Mouse (Mus musculus) heart, adult 18-20 months (tissue): ENCODE measurements around the gene Grk6. TPM values are rescaled to one million over a fixed set of nuclear protein-coding genes. Genes with fewer than 3 reads are reported as not detected.
A peak's percentile ranks its signal among the peaks of the same experiment; 100 is the strongest.

ENCODE experiments used
- DNase-seq, 2 experiments: peaks; one replicate each; pipeline ENCODE4 v3.0.0; 2021 to 2022; ENCODE audit warnings: mixed read lengths in 1 of 2
- total RNA-seq, 2 experiments: library from RNA; stranded (reverse); gene quantifications; 2 replicates each; pipeline ENCODE4 v1.2.3; 2021

Grk6 gene
- total RNA-seq, 2 experiments from 2014 or later, result 13.9 to 17.1 TPM

- DNase-seq, result no peak
These were observed 39.7 kb downstream of the Grk6 start for GRCm38 (mm10) chr13:55484520-55485088.

GRCm38 (mm10) chr13:55486029-55486794, 41.3 kb downstream of the Grk6 start:
- peak in 1 of 2 experiments; percentile 37 for DNase-seq

- peak in 1 of 2 experiments; percentile 50 for DNase-seq
These were observed 42.2 kb downstream of the Grk6 start for GRCm38 (mm10) chr13:55486916-55487577.

DNA sequence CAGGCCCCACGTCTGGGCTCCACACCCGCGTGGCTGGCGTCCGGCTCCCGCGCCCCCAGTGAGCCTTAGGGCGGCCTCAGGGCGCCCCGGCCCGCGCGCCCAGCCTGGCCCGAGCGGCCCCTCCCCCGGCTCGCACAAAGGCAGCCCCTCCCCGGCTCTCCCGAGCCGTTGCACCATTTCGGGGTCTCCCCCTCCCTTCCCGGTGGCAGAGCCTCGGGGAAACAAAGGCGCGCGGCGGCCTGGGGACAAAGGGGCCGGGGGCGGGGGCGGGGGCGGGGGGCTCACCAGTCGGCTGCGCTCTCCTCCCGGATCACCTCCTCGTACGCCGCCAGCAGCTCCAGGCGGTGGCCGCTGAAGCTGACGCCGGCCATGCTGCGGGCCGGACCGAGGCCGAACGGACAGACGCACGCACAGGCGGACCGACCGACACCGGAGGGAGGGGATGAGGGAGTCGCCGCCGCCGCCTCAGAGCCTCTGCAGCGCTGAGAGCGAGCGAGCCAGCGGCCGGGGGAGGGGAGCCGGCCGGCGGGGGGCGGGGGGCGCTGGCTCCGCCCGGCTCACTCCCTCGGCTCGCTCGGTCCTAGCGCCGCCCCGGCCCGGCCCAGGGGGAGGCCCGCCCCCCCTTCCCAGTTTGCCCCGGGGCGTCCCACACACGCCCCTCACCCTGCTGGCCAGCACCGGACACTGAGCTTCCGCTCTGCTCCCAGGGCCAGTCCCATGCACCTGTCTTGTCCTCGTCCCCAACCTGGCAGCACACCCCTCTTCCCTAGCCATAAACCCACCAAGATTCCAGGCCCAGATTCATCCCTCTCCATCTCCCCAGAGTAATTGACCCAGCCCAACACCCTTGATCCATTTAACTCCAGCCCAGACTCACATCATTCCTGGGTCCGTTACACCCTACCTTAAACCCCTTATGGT, 43.0 kb downstream of the Grk6 start, which contains the start of gene Dbn1:
Gene Dbn1, minus strand, starts transcription at position 534 of the 921 bp plus-strand sequence.
- DNase-seq, result peak in 1 of 2 experiments; percentile 55

- no peak for DNase-seq
These were observed 49.4 kb downstream of the Grk6 start for GRCm38 (mm10) chr13:55494257-55494656.

DNA sequence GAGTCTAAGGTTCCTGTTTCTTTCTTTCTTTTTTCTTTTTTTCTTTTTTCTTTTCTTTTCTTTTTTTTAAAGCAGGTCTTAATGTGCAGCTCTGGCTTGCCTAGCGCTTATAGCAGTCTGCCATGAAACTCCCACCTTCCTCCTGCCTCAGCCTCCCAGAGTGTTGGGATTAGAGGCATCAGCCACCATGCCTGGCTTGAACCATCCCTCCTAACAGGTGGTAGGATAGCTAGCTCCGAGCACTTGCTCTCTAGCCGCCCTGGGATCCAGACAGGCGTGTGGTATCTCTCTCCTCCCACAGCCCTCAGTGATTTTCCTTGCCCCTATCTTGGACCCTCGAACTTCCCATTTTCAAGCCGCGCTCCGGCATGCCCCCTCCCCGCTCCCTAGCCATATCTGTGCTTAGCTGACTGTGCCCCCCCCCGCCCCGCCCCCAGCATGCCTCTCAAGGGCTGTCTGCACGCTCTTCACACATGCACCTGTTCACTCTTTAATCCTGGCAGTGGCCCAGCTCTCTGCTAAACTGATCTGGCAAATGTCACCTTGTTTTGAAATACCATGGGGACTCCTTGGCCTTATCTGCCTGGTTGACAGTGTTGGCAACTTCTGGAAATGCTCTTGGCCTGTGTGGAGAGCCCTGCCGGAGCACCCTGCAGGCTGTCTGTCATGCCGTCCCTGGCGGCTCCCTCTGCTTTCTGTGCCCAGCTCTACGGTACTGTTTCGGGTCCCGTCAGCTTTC, 50.2 kb downstream of the Grk6 start:
- peak; percentile 74 to 84 for DNase-seq

- no peak for DNase-seq
These were observed 50.8 kb downstream of the Grk6 start for GRCm38 (mm10) chr13:55495702-55496101.

DNA sequence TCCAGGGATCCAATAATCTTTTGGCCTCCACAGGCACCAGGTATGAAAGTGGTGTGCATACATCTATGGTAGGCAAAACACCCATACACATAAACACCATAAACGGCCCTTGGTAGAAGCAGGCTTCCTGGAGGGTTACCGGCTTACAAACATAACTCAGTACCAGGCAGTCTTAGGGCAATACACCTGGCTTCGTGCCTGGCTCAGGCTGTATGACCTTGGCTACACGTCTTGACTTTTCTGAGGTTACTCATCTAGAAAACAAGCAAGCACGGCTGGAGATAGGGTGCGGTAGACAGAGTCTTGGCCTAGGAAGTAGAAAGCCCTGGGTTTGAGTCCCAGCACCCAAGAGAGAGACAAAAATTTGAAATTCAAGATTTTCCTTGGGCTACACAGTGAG, 51.8 kb downstream of the Grk6 start:
- DNase-seq, result no peak

GRCm38 (mm10) chr13:55498906-55499305, 54.0 kb downstream of the Grk6 start:
- no peak for DNase-seq

DNA sequence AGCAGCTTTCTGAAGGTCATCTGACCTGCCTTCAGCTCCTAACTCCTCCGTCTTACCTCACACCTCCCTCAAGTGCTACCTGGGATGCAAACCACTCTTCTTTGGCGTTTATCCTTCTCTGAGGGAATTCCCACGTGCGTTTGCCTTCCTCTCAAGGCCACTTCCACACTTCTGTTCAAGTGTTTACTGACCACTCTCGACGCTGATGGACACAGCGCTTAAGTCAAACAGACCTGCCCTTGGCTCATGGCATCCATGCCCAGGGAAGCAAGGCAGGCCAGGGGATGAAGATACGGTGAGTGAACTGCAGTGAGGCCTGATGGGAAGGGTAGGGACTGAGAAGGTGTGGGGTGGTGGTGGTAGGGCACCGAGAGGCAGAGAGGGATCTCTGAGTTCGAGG, 55.7 kb downstream of the Grk6 start:
- DNase-seq, result no peak

DNA sequence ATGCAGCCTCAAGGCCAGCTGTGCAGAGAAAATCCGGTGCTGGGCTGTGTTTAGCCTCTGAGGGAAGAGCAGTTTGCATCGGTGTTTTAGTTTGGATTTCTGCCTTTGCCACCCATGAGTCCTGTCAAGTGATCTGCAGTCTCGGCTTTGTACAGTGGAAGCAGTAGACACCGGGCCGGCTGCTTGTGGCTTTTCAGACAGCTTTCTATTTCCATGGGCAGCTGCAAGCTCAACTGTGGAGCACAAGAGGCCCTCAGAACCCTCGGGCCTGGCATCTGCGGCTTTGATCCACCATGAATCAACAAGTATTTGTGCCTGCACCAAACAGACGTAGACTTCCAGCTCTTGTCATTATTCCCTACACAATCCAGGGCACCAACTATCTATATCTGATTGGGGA, 57.5 kb downstream of the Grk6 start:
- no peak for DNase-seq

DNA sequence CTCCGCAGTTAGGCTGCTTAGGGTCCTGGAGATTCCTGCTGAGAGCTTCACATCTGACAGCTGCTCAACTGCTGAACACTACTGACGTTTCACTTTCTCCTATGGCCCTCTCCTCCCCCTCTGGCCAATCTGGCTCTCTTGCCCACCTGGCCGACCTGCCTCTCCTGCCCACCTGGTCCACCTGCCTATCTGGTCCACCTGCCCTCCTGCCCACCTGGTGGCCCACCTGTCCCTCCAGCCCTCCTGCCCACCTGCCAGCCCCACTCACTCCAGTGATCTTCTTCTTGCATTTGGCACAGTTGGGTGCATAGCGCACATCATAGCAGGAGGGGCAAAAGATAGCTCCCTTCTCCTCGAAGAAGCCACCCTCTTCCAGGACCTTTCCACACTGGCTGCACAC, 59.5 kb downstream of the Grk6 start:
- no peak for DNase-seq

DNA sequence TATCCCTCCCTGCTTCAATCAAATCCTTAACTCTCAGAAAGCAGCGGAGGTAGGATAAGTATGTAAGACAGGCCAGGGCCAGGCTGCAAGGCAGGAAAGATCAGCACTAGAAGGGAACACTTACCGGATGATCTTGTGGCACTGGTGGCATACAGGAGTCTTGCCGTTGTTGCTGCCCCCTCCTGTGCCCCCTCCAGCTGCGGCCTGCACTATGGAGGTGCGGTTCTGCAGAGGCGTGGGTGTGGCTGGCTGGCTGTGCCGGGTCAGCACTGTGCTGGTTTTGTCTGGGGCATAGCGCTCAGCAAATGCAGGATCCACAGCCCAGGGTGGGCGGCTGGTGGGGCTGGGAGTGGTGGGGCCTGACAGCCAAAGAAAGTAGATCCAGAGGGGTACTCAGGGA, 60.9 kb downstream of the Grk6 start:
- no peak for DNase-seq

GRCm38 (mm10) chr13:55506697-55507096, 61.8 kb downstream of the Grk6 start:
- no peak for DNase-seq

DNA sequence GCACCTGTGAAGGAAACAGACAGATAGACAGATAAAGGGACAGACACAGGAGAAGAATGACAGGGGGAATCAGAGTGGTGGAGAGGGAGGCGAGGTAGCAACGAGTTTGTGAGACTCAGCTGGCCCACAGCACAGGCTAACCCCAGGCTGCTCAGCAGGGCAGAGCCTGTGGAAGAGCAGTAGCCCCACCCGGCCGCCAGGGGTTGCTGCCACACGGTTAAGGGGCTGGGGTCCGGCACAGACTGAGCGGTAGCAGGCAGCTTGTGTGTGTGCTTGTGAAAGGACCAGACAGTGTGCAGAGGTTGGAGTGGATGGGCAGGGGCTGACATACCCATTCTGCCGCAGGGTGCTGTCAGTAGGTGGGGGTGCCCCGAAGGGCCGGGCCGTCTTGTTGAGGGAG, 63.0 kb downstream of the Grk6 start:
- DNase-seq, result no peak

- no peak for DNase-seq
These were observed 63.7 kb downstream of the Grk6 start for GRCm38 (mm10) chr13:55508531-55508930.

DNA sequence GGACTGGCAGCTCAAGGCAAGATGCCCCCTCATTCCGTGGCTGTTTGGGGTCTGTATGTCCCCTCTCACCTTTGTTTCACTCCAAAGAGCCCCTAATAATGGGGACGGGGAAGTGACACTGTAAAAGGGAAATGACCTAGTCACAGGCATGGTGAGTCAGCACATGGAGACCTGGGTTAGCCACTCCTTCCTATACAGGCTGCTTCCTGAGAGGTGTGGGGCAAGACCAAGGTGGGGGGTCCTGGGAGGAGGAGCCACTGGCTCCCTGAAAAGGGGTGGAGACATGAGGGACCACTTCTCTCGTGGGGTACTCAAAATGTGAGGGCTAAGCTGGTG, 65.4 kb downstream of the Grk6 start:
- no peak for DNase-seq
